Mouse (Mus musculus) bone marrow, adult 2 months (tissue): ENCODE measurements around the gene 2310039H08Rik. TPM values are rescaled to one million over a fixed set of nuclear protein-coding genes. Genes with fewer than 3 reads are reported as not detected.

Experiments used
- H3K27ac ChIP-seq: fragments of 200-500 bp; 2 replicates; pipeline ENCODE4 v1.5.1; 2012; ENCODE audit warnings: low read depth, mild to moderate bottlenecking, control low read depth, inconsistent platforms, low read length; ENCODE audit not compliant: control insufficient read depth, poor library complexity, insufficient read depth
- H3K4me1 ChIP-seq: fragments of 200-500 bp; 2 replicates; pipeline ENCODE4 v1.6.1; 2011; ENCODE audit warnings: low read length; ENCODE audit not compliant: control insufficient read depth, insufficient read depth
- H3K4me3 ChIP-seq: fragments of 200-500 bp; replicated peaks from 2 replicates; pipeline ENCODE3; 2011; ENCODE audit warnings: mild to moderate bottlenecking, low read depth, low read length, control low read depth; ENCODE audit not compliant: control insufficient read depth
- CTCF ChIP-seq: fragments of 200-500 bp; IDR thresholded peaks from 2 replicates; pipeline ENCODE4 v1.5.1; 2011; ENCODE audit warnings: low read length, control low read depth; ENCODE audit not compliant: control insufficient read depth, insufficient read depth
- POLR2A ChIP-seq: fragments of 200-500 bp; IDR thresholded peaks from 2 replicates; pipeline ENCODE4 v1.6.1; 2011; ENCODE audit warnings: low read depth, mild to moderate bottlenecking, control low read depth, low read length, borderline replicate concordance; ENCODE audit not compliant: control insufficient read depth
- WGBS: fragments of 180-500 bp; shearing (Covaris S2); methylation state at CpG from one replicate; pipeline ENCODE4 v1.1.7; 2018; 5-methylcytosine and 5-hydroxymethylcytosine counted together
- polyA plus RNA-seq: library from polyadenylated mRNA; stranded (reverse); fragments of >200 nt; gene quantifications from 2 replicates; pipeline ENCODE4 v1.2.4, GENCODE M21; 2011; ENCODE audit warnings: low replicate concordance; ENCODE audit not compliant: missing spikeins, insufficient read depth, insufficient read length

The 2310039H08Rik gene
- polyA plus RNA-seq, 1 experiment, result 18.3 TPM

DNA sequence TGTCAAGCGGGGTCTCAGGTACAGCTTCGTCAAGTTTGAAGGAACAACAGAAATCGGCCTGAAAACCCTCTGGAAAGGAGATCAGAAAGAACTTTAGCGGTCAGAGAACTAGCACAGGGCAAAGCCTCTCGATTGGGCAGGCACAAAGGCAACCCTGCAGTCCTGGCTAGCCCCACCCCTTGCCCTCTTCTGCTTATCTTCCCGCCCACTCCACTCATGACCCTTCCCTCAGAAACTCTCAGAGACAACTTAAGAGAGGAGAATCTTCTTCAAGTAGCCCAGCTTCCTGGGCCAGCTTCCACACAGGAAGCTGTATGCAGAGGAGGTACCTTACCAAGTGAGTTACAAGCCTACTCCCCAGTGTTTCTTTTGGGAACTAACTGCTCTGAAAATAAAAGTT is 29.3 kb downstream of the 2310039H08Rik start:
- no peak for TF ChIP-seq CTCF
- H3K27ac ChIP-seq, result no peak overlapping the region
- no peak overlapping the region for H3K4me3 ChIP-seq
- WGBS, result 76% methylated on average over 6 of the region's 6 CpGs
- peaks cover 1% of the 10 kb centered on the region; the same call in 1 of the 2 replicates for H3K4me1 ChIP-seq

DNA sequence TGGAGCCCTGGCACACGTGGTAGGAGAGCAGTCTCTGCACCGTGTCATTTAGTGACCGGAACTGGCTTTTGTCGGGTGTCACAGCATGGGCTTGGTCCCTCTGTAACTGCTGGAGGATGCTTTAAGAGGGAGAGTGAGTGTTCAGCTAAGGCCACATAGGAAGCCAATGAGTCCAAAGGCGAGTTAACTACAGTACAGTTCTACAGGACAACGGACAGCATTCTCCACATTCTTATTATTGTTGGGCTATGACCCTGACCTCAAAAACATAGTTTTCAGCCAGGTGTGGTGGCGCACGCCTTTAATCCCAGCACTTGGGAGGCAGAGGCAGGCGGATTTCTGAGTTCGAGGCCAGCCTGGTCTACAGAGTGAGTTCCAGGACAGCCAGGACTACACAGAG is 35.9 kb downstream of the 2310039H08Rik start:
- TF ChIP-seq CTCF, result no peak
- TF ChIP-seq POLR2A, result no peak
- no peak overlapping the region for H3K27ac ChIP-seq
- WGBS, result 92% methylated on average over 10 of the region's 10 CpGs
- no peak overlapping the region for H3K4me3 ChIP-seq
- no peaks in the 10 kb centered on the region for H3K4me1 ChIP-seq

DNA sequence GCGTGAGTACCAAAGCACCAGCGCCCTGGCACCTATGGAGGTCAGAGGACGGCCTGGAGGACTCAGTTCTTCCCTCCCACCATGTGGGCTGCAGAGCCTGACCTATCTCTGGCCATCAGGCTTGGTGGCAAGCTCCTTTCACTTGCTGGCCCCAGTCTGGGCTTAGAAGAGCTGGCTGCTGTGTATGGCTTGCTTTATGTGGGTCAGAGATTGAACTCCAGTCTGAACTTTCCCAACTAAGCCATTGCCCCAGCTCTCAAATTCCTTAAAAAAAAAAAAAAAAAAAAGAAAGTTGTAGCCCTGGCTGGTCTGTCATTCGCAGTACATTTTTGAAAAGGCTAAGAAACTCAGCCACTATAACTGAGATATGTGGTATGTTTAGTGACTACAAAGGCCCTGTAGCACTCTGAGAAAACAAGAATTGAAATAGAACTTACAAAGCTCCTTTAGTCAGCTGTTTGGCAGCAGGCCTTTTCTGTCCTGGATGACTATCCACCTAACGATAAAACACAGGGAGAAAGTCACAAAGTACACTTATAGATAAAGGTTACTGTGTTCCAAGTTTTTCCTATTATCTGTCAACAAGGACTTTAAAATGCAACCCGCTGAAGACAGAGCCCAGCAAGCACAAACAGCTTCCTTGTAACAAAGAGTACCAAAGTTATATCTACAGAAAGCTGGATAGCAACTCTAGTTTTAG is 36.8 kb downstream of the 2310039H08Rik start:
- TF ChIP-seq CTCF (no peak), POLR2A (no peak)
- Histone ChIP-seq H3K27ac (no peak overlapping the region), H3K4me1 (no peaks in the 10 kb centered on the region), H3K4me3 (no peak overlapping the region)
- 81% methylated on average over 6 of the region's 6 CpGs for WGBS

DNA sequence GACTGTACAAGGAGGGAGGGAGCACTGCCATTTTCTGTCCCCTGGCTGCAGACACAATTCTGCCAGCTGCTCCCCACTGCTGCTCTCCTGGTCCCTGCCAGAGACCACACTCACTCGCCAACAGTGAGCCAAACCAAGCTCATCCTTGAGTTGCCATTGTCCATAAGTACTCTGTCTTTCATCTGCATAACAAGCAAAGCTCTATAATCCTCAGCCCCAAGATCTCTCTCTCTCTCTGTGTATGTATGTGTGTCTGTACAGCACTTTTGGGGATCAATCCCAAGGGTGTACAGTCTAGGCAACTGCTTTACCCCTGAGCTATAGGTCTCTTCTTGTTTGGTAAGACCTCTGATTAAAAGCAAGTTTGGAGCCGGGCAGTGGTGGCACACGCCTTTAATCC is 38.2 kb downstream of the 2310039H08Rik start:
- no peak overlapping the region for H3K4me3 ChIP-seq
- H3K27ac ChIP-seq, result no peak overlapping the region
- TF ChIP-seq CTCF, result no peak
- no peak for TF ChIP-seq POLR2A
- 93% methylated on average over 3 of the region's 3 CpGs for WGBS
- H3K4me1 ChIP-seq, result no peaks in the 10 kb centered on the region

DNA sequence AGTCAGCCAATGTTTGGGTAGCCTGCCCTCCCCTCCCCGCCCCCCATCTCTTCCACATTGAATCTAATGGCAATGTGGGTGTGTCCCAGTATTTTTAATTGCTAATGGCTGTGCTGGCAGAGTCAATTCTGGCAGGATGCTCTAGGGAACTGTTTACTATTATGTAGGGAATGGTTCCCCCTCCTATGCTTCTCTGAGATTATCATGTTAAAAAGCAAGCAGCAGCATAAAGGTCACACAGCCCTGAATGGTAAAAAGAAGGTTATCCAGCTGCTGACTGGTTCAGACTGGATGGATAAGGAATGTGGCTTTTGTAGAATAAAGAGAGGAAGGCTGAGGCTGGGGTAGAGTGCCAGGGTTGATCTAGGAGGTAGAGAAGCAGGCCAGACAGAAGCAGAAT is 40.0 kb downstream of the 2310039H08Rik start:
- TF ChIP-seq POLR2A (no peak), CTCF (no peak)
- Histone ChIP-seq H3K4me3 (no peak overlapping the region), H3K4me1 (no peaks in the 10 kb centered on the region), H3K27ac (no peak overlapping the region)
- 79% methylated on average over 1 of the region's 1 CpGs for WGBS

DNA sequence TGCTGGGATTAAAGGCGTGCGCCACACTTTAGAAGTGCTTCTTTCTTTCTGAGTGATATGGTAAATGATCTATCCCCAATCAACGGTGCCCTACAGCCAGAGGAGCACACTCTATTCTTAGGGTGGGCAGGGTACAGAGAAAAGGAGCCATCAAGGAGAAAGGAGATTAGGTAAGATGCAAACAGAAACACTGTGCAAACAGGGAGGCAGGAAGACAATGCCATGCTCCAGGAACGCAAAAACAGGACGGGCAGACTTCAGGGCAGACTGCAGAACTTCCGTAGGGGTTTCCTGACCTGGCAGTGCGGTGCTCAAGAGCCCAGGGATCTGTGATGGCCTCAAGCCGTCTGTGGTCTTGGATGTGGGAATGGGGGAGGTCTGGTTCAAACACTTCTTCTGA is 41.2 kb downstream of the 2310039H08Rik start:
- TF ChIP-seq CTCF, result no peak
- H3K4me3 ChIP-seq, result no peak overlapping the region
- H3K27ac ChIP-seq, result no peak overlapping the region
- 89% methylated on average over 8 of the region's 8 CpGs for WGBS
- no peaks in the 10 kb centered on the region for H3K4me1 ChIP-seq

DNA sequence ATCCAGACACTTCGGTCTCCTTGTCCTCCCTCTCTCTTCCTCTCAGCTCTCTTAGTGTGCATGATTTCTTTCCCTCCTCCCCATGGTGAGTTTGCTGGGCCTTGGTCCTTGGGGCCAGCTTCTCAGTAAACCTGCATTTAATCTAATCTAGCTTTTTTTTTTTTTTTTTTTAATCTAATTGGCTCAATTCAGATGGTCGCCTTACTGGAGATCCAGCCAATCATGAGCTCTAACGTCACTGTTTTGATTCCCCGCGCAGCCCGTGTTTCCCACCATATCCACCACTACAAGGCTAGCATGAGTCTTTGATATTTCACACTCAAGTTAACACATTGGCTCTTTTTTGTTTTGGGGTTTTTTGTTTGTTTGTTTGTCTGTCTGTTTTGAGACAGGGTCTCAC is 42.1 kb downstream of the 2310039H08Rik start:
- Histone ChIP-seq H3K27ac (no peak overlapping the region), H3K4me3 (no peak overlapping the region), H3K4me1 (no peaks in the 10 kb centered on the region)
- no peak for TF ChIP-seq CTCF
- no peak for TF ChIP-seq POLR2A
- WGBS, result 92% methylated on average over 6 of the region's 6 CpGs

DNA sequence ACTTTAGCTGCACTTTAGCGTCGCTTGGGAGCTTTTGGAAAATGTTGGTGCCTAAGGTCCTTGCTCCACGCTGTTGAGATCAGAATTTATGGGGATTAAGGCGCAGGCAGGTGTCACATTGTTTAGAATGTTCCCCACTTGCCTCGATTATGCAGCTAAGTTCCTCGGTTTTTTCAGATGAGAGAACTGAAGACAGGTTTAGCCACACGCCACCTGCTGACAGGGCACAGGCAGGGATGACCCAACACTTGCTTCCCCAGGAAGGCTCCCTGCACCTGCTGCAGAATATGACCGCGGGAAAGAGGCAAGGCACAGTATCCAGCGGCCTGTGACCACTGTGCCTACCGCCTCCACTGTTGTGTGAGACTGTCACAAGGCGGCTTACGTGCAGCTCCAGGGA is 43.9 kb downstream of the 2310039H08Rik start:
- no peaks in the 10 kb centered on the region for H3K4me1 ChIP-seq
- no peak overlapping the region for H3K4me3 ChIP-seq
- H3K27ac ChIP-seq, result no peak overlapping the region
- TF ChIP-seq POLR2A, result no peak
- 81% methylated on average over 13 of the region's 13 CpGs for WGBS

DNA sequence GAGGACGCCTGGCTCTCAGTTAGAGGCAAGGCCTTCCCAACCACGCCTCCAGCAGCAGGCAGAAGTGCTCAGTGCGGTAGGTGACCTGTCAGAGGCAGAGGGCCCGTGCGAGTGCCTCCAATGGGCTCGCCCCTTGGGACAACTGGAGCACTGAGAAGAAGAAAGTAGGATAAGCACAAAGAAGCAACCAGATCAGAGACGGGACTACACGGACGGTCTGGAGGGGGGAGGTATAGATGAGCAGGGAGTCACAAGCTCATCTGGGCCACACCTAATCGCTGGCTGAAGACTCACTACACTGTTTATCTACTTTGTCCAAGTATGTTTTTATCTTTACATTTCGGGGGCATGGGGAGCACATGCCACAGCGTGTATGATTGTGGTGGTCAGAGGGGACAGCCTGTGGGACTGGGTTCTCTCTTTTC is 45.3 kb downstream of the 2310039H08Rik start:
- TF ChIP-seq CTCF, result no peak
- TF ChIP-seq POLR2A, result no peak
- peak overlapping the region; percentile 65 for H3K27ac ChIP-seq
- WGBS, result 58% methylated on average over 12 of the region's 12 CpGs
- H3K4me3 ChIP-seq, result peak overlapping the region; percentile 19
- no peaks in the 10 kb centered on the region for H3K4me1 ChIP-seq
